Mouse (Mus musculus) activated CD4-positive, CD25-positive, alpha-beta regulatory T cell, adult 4 months (primary cell): ENCODE measurements around the gene Ackr1. TPM values are rescaled to one million over a fixed set of nuclear protein-coding genes. Genes with fewer than 3 reads are reported as not detected.

Experiments
- polyA plus RNA-seq, 2 experiments: library from polyadenylated mRNA; unstranded; fragments of 100-300 nt; shearing (Covaris generic); gene quantifications; one replicate each; pipeline ENCODE4 v1.2.1; 2017

Gene Ackr1
- polyA plus RNA-seq, 2 experiments from 2014 or later: not detected

Other genes starting within 250 kb of the Ackr1 start
- gene Olfr1408, start 196.4 kb downstream of the Ackr1 start, polyA plus RNA-seq: under 1 TPM in 1 of 2 experiments, not detected in 1; 0.42 TPM
- gene Olfr1406, start 143.1 kb downstream of the Ackr1 start, polyA plus RNA-seq: not detected
- not detected for gene Olfr218, start 135.9 kb downstream of the Ackr1 start, polyA plus RNA-seq
- not detected for gene Olfr1404, start 121.4 kb downstream of the Ackr1 start, polyA plus RNA-seq
- gene Fcer1a, start 106.5 kb downstream of the Ackr1 start, polyA plus RNA-seq: not detected
- gene Olfr418, start 67.7 kb downstream of the Ackr1 start, polyA plus RNA-seq: not detected
- gene Mptx2, start 56.0 kb downstream of the Ackr1 start, polyA plus RNA-seq: not detected
- gene Aim2, start 17.1 kb upstream of the Ackr1 start, polyA plus RNA-seq: 10 to 100 TPM; 40.0 to 50.8 TPM
- gene Cadm3, start 33.9 kb upstream of the Ackr1 start, polyA plus RNA-seq: not detected
- 10 to 100 TPM; 70.9 to 95.8 TPM for gene Ifi206, start 157.3 kb upstream of the Ackr1 start, polyA plus RNA-seq
- gene Ifi214, start 202.2 kb upstream of the Ackr1 start, polyA plus RNA-seq: 10 to 100 TPM; 26.9 to 33.2 TPM